8 mouse cellular contexts compared by ENCODE assay signal in genomic region chr2:14605207-14605606, GRCm38 (mm10). TPM values are rescaled to one million over a fixed set of nuclear protein-coding genes. Genes with fewer than 3 reads are reported as not detected.
A peak's percentile ranks its signal among the peaks of the same experiment; 100 is the strongest.
DNase-seq lines count a peak whose midpoint lies in the region; ATAC-seq and TF ChIP-seq lines count a peak whose summit lies in the region.

No protein-coding gene starts in this region.

- peaks cover 30% of the 10 kb centered on the region for H3K4me1 ChIP-seq in heart, embryonic 12.5 days (replicated peaks)
- no peaks in the 10 kb centered on the region for H3K4me1 ChIP-seq in bone marrow macrophage, adult 2 months (ENCODE audit: control insufficient read depth, insufficient read depth, low read length)
- peaks cover 7% of the 10 kb centered on the region; the same call in 1 of the 2 replicates for H3K4me1 ChIP-seq in hindbrain, embryonic 14.5 days (replicated peaks; ENCODE audit: control insufficient read depth, insufficient read depth, low read length)
- peaks cover 24% of the 10 kb centered on the region for H3K4me1 ChIP-seq in midbrain, embryonic 12.5 days

- H3K4me3 ChIP-seq in heart, embryonic 12.5 days, result peak overlapping the region; percentile 66
- H3K4me3 ChIP-seq in bone marrow macrophage, adult 2 months (ENCODE audit: insufficient read depth, low read length), result peak overlapping the region; percentile 67
- peak overlapping the region; percentile 59 for H3K4me3 ChIP-seq in hindbrain, embryonic 14.5 days (replicated peaks; ENCODE audit: low read length)
- H3K4me3 ChIP-seq in midbrain, embryonic 12.5 days, result peak overlapping the region; percentile 60

- no peak for DNase-seq in heart, adult 9 months (ENCODE audit: low spot score in 2 of 2)
- no peak for DNase-seq in hindbrain, embryonic 14.5 days (ENCODE audit: low spot score)
- DNase-seq in cerebellum, adult 8-10 months, result no peak
- DNase-seq in adrenal gland, adult 18-20 months (ENCODE audit: low spot score in 2 of 2), result no peak
- no peak for DNase-seq in ovary, postnatal 36 days (ENCODE audit: low spot score)

- no peak for TF ChIP-seq POLR2A in bone marrow macrophage, adult 2 months (IDR thresholded peaks at IDR 0.05; ENCODE audit: borderline replicate concordance, low read depth, low read length)

- ATAC-seq in heart, embryonic 12.5 days (ENCODE audit: insufficient number of reproducible peaks, low FRiP score), result no peak
- ATAC-seq in hindbrain, embryonic 14.5 days (ENCODE audit: low FRiP score), result no peak
- ATAC-seq in midbrain, embryonic 12.5 days (ENCODE audit: low FRiP score, low read depth), result no peak

- H3K36me3 ChIP-seq in heart, embryonic 12.5 days, result no peaks in the 10 kb centered on the region
- H3K36me3 ChIP-seq in hindbrain, embryonic 14.5 days (replicated peaks; ENCODE audit: control insufficient read depth, insufficient read depth), result no peaks in the 10 kb centered on the region
- H3K36me3 ChIP-seq in midbrain, embryonic 12.5 days, result no peaks in the 10 kb centered on the region

- no peaks in the 10 kb centered on the region for H3K27me3 ChIP-seq in heart, embryonic 12.5 days (replicated peaks)
- H3K27me3 ChIP-seq in hindbrain, embryonic 14.5 days (ENCODE audit: control insufficient read depth, insufficient read depth, low read length), result peaks cover 13% of the 10 kb centered on the region; the same call in 1 of the 2 replicates
- peaks cover 41% of the 10 kb centered on the region for H3K27me3 ChIP-seq in midbrain, embryonic 12.5 days

- peak overlapping the region; percentile 91 for H3K27ac ChIP-seq in heart, embryonic 12.5 days (ENCODE audit: poor library complexity, severe bottlenecking)
- H3K27ac ChIP-seq in bone marrow macrophage, adult 2 months (ENCODE audit: insufficient read depth, low read depth, low read length), result no peak overlapping the region
- no peak overlapping the region for H3K27ac ChIP-seq in hindbrain, embryonic 14.5 days
- no peak overlapping the region for H3K27ac ChIP-seq in midbrain, embryonic 12.5 days (replicated peaks)

- WGBS in heart, embryonic 12.5 days, result 6% methylated on average over 7 of the region's 7 CpGs
- WGBS in hindbrain, embryonic 14.5 days, result 11% methylated on average over 7 of the region's 7 CpGs
- 10% methylated on average over 7 of the region's 7 CpGs for WGBS in midbrain, embryonic 12.5 days

- no peaks in the 10 kb centered on the region for H3K9me3 ChIP-seq in heart, embryonic 12.5 days (replicated peaks)
- no peaks in the 10 kb centered on the region for H3K9me3 ChIP-seq in hindbrain, embryonic 14.5 days (ENCODE audit: control insufficient read depth, low read length)
- H3K9me3 ChIP-seq in midbrain, embryonic 12.5 days, result no peaks in the 10 kb centered on the region

- peak overlapping the region; percentile 71 for H3K4me2 ChIP-seq in heart, embryonic 12.5 days
- peak overlapping the region; percentile 80 for H3K4me2 ChIP-seq in hindbrain, embryonic 14.5 days (replicated peaks)
- peak overlapping the region; percentile 92 for H3K4me2 ChIP-seq in midbrain, embryonic 12.5 days (replicated peaks)

- no peak for TF ChIP-seq CTCF in bone marrow macrophage, adult 2 months (IDR thresholded peaks at IDR 0.05; ENCODE audit: low read depth, low read length)

- peak overlapping the region; percentile 82 for H3K9ac ChIP-seq in heart, embryonic 12.5 days
- peak overlapping the region; percentile 69 for H3K9ac ChIP-seq in hindbrain, embryonic 14.5 days
- H3K9ac ChIP-seq in midbrain, embryonic 12.5 days (replicated peaks), result peak overlapping the region; percentile 70

RNA-seq across cellular contexts. Expression of gene Cacnb2, which starts 2.3 kb away (rescaled TPM):
- 11.0 and 13.0 TPM in 2 replicates for polyA plus RNA-seq in heart, embryonic 12.5 days (2016; fragmentation: Nextera tagmentation; extraction: Ambion mirVana)
- polyA plus RNA-seq in bone marrow macrophage, adult 2 months (2012; ENCODE audit: insufficient read depth, insufficient read length, missing spikeins), result 0.23 TPM in 1 of 2 replicates, not detected in the other
- 5.6 and 5.9 TPM in 2 replicates for polyA plus RNA-seq in hindbrain, embryonic 14.5 days (2014; fragmentation: Nextera tagmentation; extraction: Ambion mirVana)
- 2.2 and 2.7 TPM in 2 replicates for polyA plus RNA-seq in midbrain, embryonic 12.5 days (2016; fragmentation: Nextera tagmentation; extraction: Ambion mirVana)
- total RNA-seq in adrenal gland, adult 18-20 months (2021), result 10 to 100 TPM; 19.1 to 37.3 TPM
